Mouse (Mus musculus): ENCODE measurements around the gene Glb1l2. TPM values are rescaled to one million over a fixed set of nuclear protein-coding genes. Genes with fewer than 3 reads are reported as not detected.

The Glb1l2 gene
- total and polyA plus RNA-seq, 3 experiments = not detected

GRCm38 (mm10) chr9:26798205-26798604 lies 8.1 kb downstream of the Glb1l2 start:
- Histone ChIP-seq H3K36me3 (replicated peaks in 1 of 2; ENCODE audit: control insufficient read depth in 1 of 2, insufficient read depth in 1 of 2, low read length in 1 of 2) (no peaks in the 10 kb centered on the region), H3K27me3 (replicated peaks) (no peaks in the 10 kb centered on the region), H3K9me3 (replicated peaks; ENCODE audit: low read length) (no peaks in the 10 kb centered on the region), H3K27ac (ENCODE audit: insufficient read depth, low read depth) (no peak overlapping the region), H3K4me3 (replicated peaks in 1 of 3; ENCODE audit: low read depth in 2 of 3, low read length in 2 of 3, poor library complexity in 1 of 3) (no peak overlapping the region), H3K9ac (ENCODE audit: insufficient read depth, low read depth) (no peak overlapping the region), H3K79me2 (replicated peaks; ENCODE audit: control insufficient read depth, extremely low read depth, insufficient read depth, poor library complexity, severe bottlenecking) (no peaks in the 10 kb centered on the region), H3K4me1 (ENCODE audit: control insufficient read depth in 1 of 2, insufficient read depth in 2 of 2) (no peaks in the 10 kb centered on the region), H3K4me2 (ENCODE audit: insufficient read depth, low read depth, poor library complexity, severe bottlenecking) (no peak overlapping the region)
- in situ Hi-C loops (cut with MboI; ENCODE audit: low pct_ligation_motif_present, low pct_unique_long_range_greater_than_20kb, low sequenced_read_pairs) (no loop called here), dilution Hi-C loops (cut with MboI; ENCODE audit: extremely low pct_ligation_motif_present, extremely low pct_unique_long_range_greater_than_20kb, low sequenced_read_pairs) (no loop called here)
- DNase-seq (ENCODE audit: extremely low read depth) = no peak
- TF ChIP-seq UBTF (IDR thresholded peaks at IDR 0.05; ENCODE audit: low read depth, low read length) = no peak
- TF ChIP-seq GABPA (IDR thresholded peaks at IDR 0.05; ENCODE audit: insufficient replicate concordance, low read depth, low read length) = no peak
- TF ChIP-seq RCOR1 (conservative IDR thresholded peaks at IDR 0.05; ENCODE audit: low read depth, low read length) = no peak
- TF ChIP-seq MEF2A (IDR thresholded peaks at IDR 0.05; ENCODE audit: borderline replicate concordance, low read depth, low read length) = no peak
- no peak for TF ChIP-seq PAX5 (IDR thresholded peaks at IDR 0.05; ENCODE audit: low read length)
- TF ChIP-seq SMC3 (IDR thresholded peaks at IDR 0.05; ENCODE audit: low read depth, low read length) = no peak
- no peak for TF ChIP-seq MAFK (IDR thresholded peaks at IDR 0.05; ENCODE audit: insufficient replicate concordance, low read length)
- no peak for TF ChIP-seq ETS1 (conservative IDR thresholded peaks at IDR 0.05; ENCODE audit: low read depth, low read length)
- no peak for TF ChIP-seq CHD1 (IDR thresholded peaks at IDR 0.05; ENCODE audit: low read depth, low read length)
- TF ChIP-seq SIN3A (IDR thresholded peaks at IDR 0.05; ENCODE audit: low read length) = no peak
- TF ChIP-seq HCFC1 (IDR thresholded peaks at IDR 0.05; ENCODE audit: low read depth, low read length) = no peak
- no peak for TF ChIP-seq POLR2AphosphoS2 (IDR thresholded peaks at IDR 0.05; ENCODE audit: low read depth, low read length)
- TF ChIP-seq IRF4 (IDR thresholded peaks at IDR 0.05; ENCODE audit: low read depth, low read length) = no peak
- no peak for TF ChIP-seq CTCF (conservative IDR thresholded peaks at IDR 0.05 in 1 of 2, IDR thresholded peaks at IDR 0.05 in 1 of 2; ENCODE audit: low read depth in 2 of 2, low read length in 2 of 2)
- TF ChIP-seq USF1 (IDR thresholded peaks at IDR 0.05; ENCODE audit: low read depth, low read length) = no peak
- TF ChIP-seq MAX (IDR thresholded peaks at IDR 0.05; ENCODE audit: low read length) = no peak

GRCm38 (mm10) chr9:26792829-26793228 lies 13.4 kb downstream of the Glb1l2 start:
- TF ChIP-seq BHLHE40 (IDR thresholded peaks at IDR 0.05; ENCODE audit: low read depth, low read length) = no peak
- no peak for TF ChIP-seq NRF1 (IDR thresholded peaks at IDR 0.05; ENCODE audit: low read depth, low read length)
- no peak for TF ChIP-seq JUN (IDR thresholded peaks at IDR 0.05; ENCODE audit: insufficient read depth, low read depth, low read length)
- TF ChIP-seq ZC3H11A (IDR thresholded peaks at IDR 0.05; ENCODE audit: low read depth, low read length) = no peak
- TF ChIP-seq SMC3 (IDR thresholded peaks at IDR 0.05; ENCODE audit: low read depth, low read length) = no peak
- TF ChIP-seq UBTF (IDR thresholded peaks at IDR 0.05; ENCODE audit: low read depth, low read length) = no peak
- TF ChIP-seq TBP (conservative IDR thresholded peaks at IDR 0.05; ENCODE audit: low read depth, low read length) = no peak
- TF ChIP-seq MAZ (IDR thresholded peaks at IDR 0.05; ENCODE audit: low read depth, low read length) = no peak
- no peak for TF ChIP-seq KAT2A (IDR thresholded peaks at IDR 0.05; ENCODE audit: insufficient replicate concordance, low read length)
- TF ChIP-seq IRF4 (IDR thresholded peaks at IDR 0.05; ENCODE audit: low read depth, low read length) = no peak
- TF ChIP-seq TCF12 (IDR thresholded peaks at IDR 0.05; ENCODE audit: low read depth, low read length) = no peak
- TF ChIP-seq POLR2A (IDR thresholded peaks at IDR 0.05; ENCODE audit: low read depth, low read length) = no peak
- TF ChIP-seq ZKSCAN1 (IDR thresholded peaks at IDR 0.05; ENCODE audit: borderline replicate concordance, low read depth, low read length) = no peak
- no peak for TF ChIP-seq CHD1 (IDR thresholded peaks at IDR 0.05; ENCODE audit: low read depth, low read length)
- TF ChIP-seq RAD21 (IDR thresholded peaks at IDR 0.05; ENCODE audit: low read depth, low read length) = no peak
- no peak for TF ChIP-seq HCFC1 (IDR thresholded peaks at IDR 0.05; ENCODE audit: low read depth, low read length)
- TF ChIP-seq JUND (conservative IDR thresholded peaks at IDR 0.05; ENCODE audit: low read depth, low read length) = no peak
- no peak for TF ChIP-seq NELFE (IDR thresholded peaks at IDR 0.05; ENCODE audit: low read depth, low read length)
- Histone ChIP-seq H3K36me3 (replicated peaks in 1 of 2; ENCODE audit: control insufficient read depth in 1 of 2, insufficient read depth in 1 of 2, low read length in 1 of 2) (no peaks in the 10 kb centered on the region), H3K79me2 (replicated peaks; ENCODE audit: control insufficient read depth, extremely low read depth, insufficient read depth, poor library complexity, severe bottlenecking) (no peaks in the 10 kb centered on the region), H3K27me3 (replicated peaks) (no peaks in the 10 kb centered on the region), H3K9ac (ENCODE audit: insufficient read depth, low read depth) (no peak overlapping the region), H3K4me3 (replicated peaks in 1 of 3; ENCODE audit: low read depth in 2 of 3, low read length in 2 of 3, poor library complexity in 1 of 3) (no peak overlapping the region), H3K27ac (ENCODE audit: insufficient read depth, low read depth) (no peak overlapping the region), H3K4me2 (ENCODE audit: insufficient read depth, low read depth, poor library complexity, severe bottlenecking) (no peak overlapping the region), H3K9me3 (replicated peaks; ENCODE audit: low read length) (no peaks in the 10 kb centered on the region), H3K4me1 (ENCODE audit: control insufficient read depth in 1 of 2, insufficient read depth in 2 of 2) (no peaks in the 10 kb centered on the region)
- dilution Hi-C loops (cut with MboI; ENCODE audit: extremely low pct_ligation_motif_present, extremely low pct_unique_long_range_greater_than_20kb, low sequenced_read_pairs) = no loop called here
- DNase-seq (ENCODE audit: extremely low read depth) = no peak
- in situ Hi-C loops (cut with MboI; ENCODE audit: low pct_ligation_motif_present, low pct_unique_long_range_greater_than_20kb, low sequenced_read_pairs) = no loop called here
